Comparison of ENCODE assay signal across 17 mouse cellular contexts in the genomic region with DNA sequence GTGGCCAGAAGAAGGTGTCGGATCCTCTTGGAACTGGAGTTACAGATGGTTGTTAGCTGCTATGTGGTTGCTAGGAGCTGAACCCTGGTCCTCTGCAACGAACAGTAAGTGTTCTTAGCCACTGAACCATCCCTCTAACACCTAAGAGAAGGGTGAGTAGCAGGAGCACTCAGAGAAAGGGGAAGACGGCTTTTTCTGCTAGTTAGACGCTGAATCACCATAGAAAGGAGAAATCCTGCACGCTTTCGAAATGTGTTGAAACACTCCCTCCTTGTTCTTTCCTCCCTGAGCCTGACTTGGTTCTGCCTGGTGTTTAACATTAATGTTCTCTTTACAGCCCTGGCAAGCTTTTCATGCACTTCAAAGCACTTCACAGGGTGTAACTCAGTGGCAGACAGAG.
DNase-seq lines count a peak whose midpoint lies in the region.
"Had no signal": no experiment of that assay in that cellular context is flagged by ENCODE, and none has a peak within 500 bp of the region (broad histone marks: within the 10 kb centered on the region; RNA-seq: fewer than 3 reads in every experiment).

No protein-coding gene starts in this region.

- DNase-seq in lung, postnatal 14 days: peak; percentile 12
- DNase-seq in lung, adult 18-20 months: no peak
- DNase-seq in NIH3T3 (ENCODE audit: low read depth) (peak; percentile 31), liver (no peak)
- peak; percentile 44 for DNase-seq in fibroblast of lung, adult 2 months (ENCODE audit: low read depth)
- peak; percentile 6 to 45 for DNase-seq in monocyte, adult 2 months (ENCODE audit: low read depth in 1 of 2, low spot score in 2 of 2)
- no peak for DNase-seq in thymus, postnatal 10 days (ENCODE audit: low spot score in 2 of 2)
- DNase-seq in spleen, postnatal 4 days (ENCODE audit: low spot score in 2 of 2): no peak
- DNase-seq: adrenal gland, adult 8-10 months; B cell, adult 2 months; cerebellum, adult 8-10 months; heart, postnatal 10 days; kidney, postnatal 36 days; layer of hippocampus, postnatal 36 days; retina, postnatal 1 day; right cerebral cortex, postnatal 25 days; thymus, postnatal 36 days had no signal

Comparison
In these comparisons a context has a peak if more than half of its experiments do, and no peak if none do; other contexts are left out.
1. DNase-seq: peak in lung, postnatal 14 days (single experiment), NIH3T3 (single experiment), fibroblast of lung, adult 2 months (single experiment) and monocyte, adult 2 months (2 of 2); none in lung, adult 18-20 months (0 of 2), thymus, postnatal 10 days (0 of 2), liver (single experiment) and spleen, postnatal 4 days (0 of 2).